Mouse (Mus musculus) lung, embryonic 14.5 days (tissue): ENCODE data around the gene Gm2007. TPM values are rescaled to one million over a fixed set of nuclear protein-coding genes. Genes with fewer than 3 reads are reported as not detected.
"Not testable (repeated sequence)": the region's sequence is repeated elsewhere in the genome, so short reads cannot be mapped to it uniquely, and the experiment has no call there.

Source experiments
- ATAC-seq: fragments of 200-750 bp; cut with Nextera tagmentation; 2 replicates; pipeline ENCODE4 v1.8.0; 2017; ENCODE audit warnings: mild to moderate bottlenecking, moderate TSS enrichment, moderate library complexity; ENCODE audit not compliant: insufficient read depth
- DNase-seq: peaks from one replicate; pipeline ENCODE4 v3.0.0-alpha.2; 2015
- H3K27ac ChIP-seq: fragments of 300-500 bp; sonication (generic); 2 replicates; pipeline ENCODE4 v1.5.1; 2014; ENCODE audit warnings: low read depth, mild to moderate bottlenecking, moderate library complexity
- H3K27me3 ChIP-seq: fragments of 300-500 bp; sonication (generic); 2 replicates; pipeline ENCODE4 v1.6.1; 2014; ENCODE audit warnings: low read length, control low read depth; ENCODE audit not compliant: insufficient read depth
- H3K36me3 ChIP-seq: fragments of 300-500 bp; sonication (generic); 2 replicates; pipeline ENCODE4 v1.6.1; 2014; ENCODE audit warnings: control low read depth; ENCODE audit not compliant: insufficient read depth
- H3K4me1 ChIP-seq: fragments of 300-500 bp; sonication (generic); 2 replicates; pipeline ENCODE4 v1.6.1; 2014; ENCODE audit warnings: antibody characterized with exemption, control low read depth; ENCODE audit not compliant: insufficient read depth
- H3K4me2 ChIP-seq: fragments of 300-500 bp; sonication (generic); 2 replicates; pipeline ENCODE4 v1.6.1; 2014; ENCODE audit warnings: mild to moderate bottlenecking
- H3K4me3 ChIP-seq: fragments of 300-500 bp; sonication (generic); 2 replicates; pipeline ENCODE4 v1.5.1; 2014; ENCODE audit warnings: low read depth, low read length
- H3K9ac ChIP-seq: fragments of 300-500 bp; sonication (generic); 2 replicates; pipeline ENCODE4 v1.6.1; 2014
- H3K9me3 ChIP-seq: fragments of 300-500 bp; sonication (generic); 2 replicates; pipeline ENCODE4 v1.6.1; 2016; ENCODE audit warnings: low read depth, low read length, control low read depth
- WGBS: fragments of 180-500 bp; shearing (Covaris S2); extraction: QIAGEN DNeasy Blood & Tissue Kit; methylation state at CpG from one replicate; pipeline ENCODE4 v1.1.7; 2014; 5-methylcytosine and 5-hydroxymethylcytosine counted together
- polyA plus RNA-seq: library from polyadenylated mRNA; unstranded; fragments of >200 nt; fragmentation: Nextera tagmentation; extraction: Ambion mirVana; gene quantifications from 2 replicates; pipeline ENCODE4 v1.2.1, GENCODE M21; 2014

Gm2007 gene
- not detected in 2 replicates for polyA plus RNA-seq

- H3K4me2 ChIP-seq, DNase-seq, H3K9me3 ChIP-seq, H3K9ac ChIP-seq, H3K36me3 ChIP-seq, H3K4me3 ChIP-seq, ATAC-seq, H3K27me3 ChIP-seq, H3K27ac ChIP-seq, H3K4me1 ChIP-seq: not testable (repeated sequence)
- no CpG with 5 or more reads among the region's 2 CpGs for WGBS
These were observed at the start of gene Gm2007 for GRCm38 (mm10) chr2:175741237-175741636. TSS of gene Gm2007 (plus strand) at chr2:175741537.

- WGBS, result no CpG with 5 or more reads among the region's 9 CpGs
- H3K9ac ChIP-seq, H3K9me3 ChIP-seq, H3K4me2 ChIP-seq, ATAC-seq, H3K27ac ChIP-seq, H3K4me3 ChIP-seq, DNase-seq, H3K36me3 ChIP-seq, H3K27me3 ChIP-seq, H3K4me1 ChIP-seq: not testable (repeated sequence)
These were observed 37.8 kb upstream of the Gm2007 start, which contains the start of gene Zfp969 for GRCm38 (mm10) chr2:175703546-175703945. TSS of gene Zfp969 (minus strand) at chr2:175703646.

- not testable (repeated sequence) for H3K4me3 ChIP-seq, H3K36me3 ChIP-seq, H3K4me1 ChIP-seq, H3K9ac ChIP-seq, ATAC-seq, H3K27me3 ChIP-seq, H3K4me2 ChIP-seq, H3K27ac ChIP-seq, H3K9me3 ChIP-seq, DNase-seq
- WGBS, result no CpG with 5 or more reads among the region's 6 CpGs
These were observed 59.7 kb downstream of the Gm2007 start, which contains the start of gene Gm14288 for GRCm38 (mm10) chr2:175800993-175801392. TSS of gene Gm14288 (minus strand) at chr2:175801093.

Other genes with a start within 250 kb of the Gm2007 start
- gene Gm11007, start 97.6 kb upstream of the Gm2007 start, polyA plus RNA-seq, result not detected in 2 replicates
- gene Zfp969, start 37.9 kb upstream of the Gm2007 start, polyA plus RNA-seq, result 27.8 and 34.1 TPM in 2 replicates
- gene Gm14288, start 59.6 kb downstream of the Gm2007 start, polyA plus RNA-seq, result 1.1 and 1.4 TPM in 2 replicates
- gene Gm6710, start 127.7 kb downstream of the Gm2007 start, polyA plus RNA-seq, result 23.4 and 26.0 TPM in 2 replicates
- gene Zfp966, start 189.6 kb downstream of the Gm2007 start, polyA plus RNA-seq, result 4.4 and 5.1 TPM in 2 replicates
- 27.4 and 34.1 TPM in 2 replicates for gene Gm2026, start 223.8 kb downstream of the Gm2007 start, polyA plus RNA-seq